Mouse (Mus musculus) forebrain, postnatal 0 days (tissue): Measurements from ENCODE around the gene Gabrr1. TPM values are rescaled to one million over a fixed set of nuclear protein-coding genes. Genes with fewer than 3 reads are reported as not detected.

ENCODE experiments used
- ATAC-seq: fragments of 200-750 bp; cut with Nextera tagmentation; 2 replicates; pipeline ENCODE4 v1.8.0; 2017; ENCODE audit warnings: mild to moderate bottlenecking, moderate library complexity
- DNase-seq: peaks from one replicate; pipeline ENCODE4 v3.0.0-alpha.2; 2015
- H3K27ac ChIP-seq: fragments of 300-500 bp; sonication (generic); 2 replicates; pipeline ENCODE4 v1.5.1; 2014; ENCODE audit warnings: low read depth, mild to moderate bottlenecking, antibody characterized with exemption, low read length, moderate library complexity, mixed read lengths
- H3K27me3 ChIP-seq: fragments of 300-500 bp; sonication (generic); 2 replicates; pipeline ENCODE4 v1.6.1; 2014; ENCODE audit warnings: mild to moderate bottlenecking, low read length, mixed read lengths; ENCODE audit not compliant: insufficient read depth
- H3K36me3 ChIP-seq: fragments of 300-500 bp; sonication (generic); 2 replicates; pipeline ENCODE4 v1.6.1; 2014; ENCODE audit warnings: mild to moderate bottlenecking, moderate library complexity; ENCODE audit not compliant: insufficient read depth
- H3K4me1 ChIP-seq: fragments of 300-500 bp; sonication (generic); 2 replicates; pipeline ENCODE4 v1.6.1; 2014; ENCODE audit warnings: antibody characterized with exemption; ENCODE audit not compliant: insufficient read depth
- H3K4me2 ChIP-seq: fragments of 300-500 bp; sonication (generic); 2 replicates; pipeline ENCODE4 v1.6.1; 2014; ENCODE audit warnings: low read depth, mild to moderate bottlenecking, moderate library complexity
- H3K4me3 ChIP-seq: fragments of 300-500 bp; sonication (generic); 2 replicates; pipeline ENCODE4 v1.5.1; 2014; ENCODE audit warnings: low read depth, low read length, mixed read lengths
- H3K9ac ChIP-seq: fragments of 300-500 bp; sonication (generic); 2 replicates; pipeline ENCODE4 v1.6.1; 2014; ENCODE audit warnings: mild to moderate bottlenecking
- H3K9me3 ChIP-seq: fragments of 300-500 bp; sonication (generic); 2 replicates; pipeline ENCODE4 v1.6.1; 2016; ENCODE audit warnings: low read length
- CTCF ChIP-seq: sonication (generic); IDR thresholded peaks from 2 replicates; pipeline ENCODE4 v1.5.1; 2016; ENCODE audit warnings: antibody characterized with exemption, control low read depth, low read depth
- WGBS: fragments of 180-500 bp; shearing (Covaris S2); extraction: QIAGEN DNeasy Blood & Tissue Kit; methylation state at CpG from one replicate; pipeline ENCODE4 v1.1.7; 2014; 5-methylcytosine and 5-hydroxymethylcytosine counted together
- polyA plus RNA-seq: library from polyadenylated mRNA; unstranded; fragments of >200 nt; fragmentation: Nextera tagmentation; extraction: Ambion mirVana; gene quantifications from 2 replicates; pipeline ENCODE4 v1.2.1, GENCODE M21; 2015
- total RNA-seq: library from RNA; depleted of rRNA; stranded (reverse); fragments of >200 nt; gene quantifications from 2 replicates; pipeline ENCODE4 v1.2.3, GENCODE M21; 2014

Gene Gabrr1
- total and polyA plus RNA-seq, 2 experiments from 2014 or later, result 0.22 to 0.67 TPM

- H3K4me3 ChIP-seq, result no peak overlapping the region
- no peaks in the 10 kb centered on the region for H3K9me3 ChIP-seq
- no peak overlapping the region for H3K9ac ChIP-seq
- H3K27ac ChIP-seq, result no peak overlapping the region
- WGBS, result 78% methylated on average over 6 of the region's 6 CpGs
- TF ChIP-seq CTCF, result peak; percentile 53
- DNase-seq (peak; percentile 19), ATAC-seq (no peak)
- no peaks in the 10 kb centered on the region for H3K4me1 ChIP-seq
- H3K27me3 ChIP-seq, result no peaks in the 10 kb centered on the region
- no peaks in the 10 kb centered on the region for H3K36me3 ChIP-seq
- H3K4me2 ChIP-seq, result no peak overlapping the region
Observed at GRCm38 (mm10) chr4:33124493-33124892, 7.8 kb upstream of the Gabrr1 start.

- WGBS, result 51% methylated on average over 10 of the region's 10 CpGs
- no peak for TF ChIP-seq CTCF
- Histone ChIP-seq H3K36me3 (no peaks in the 10 kb centered on the region), H3K9me3 (no peaks in the 10 kb centered on the region), H3K27me3 (no peaks in the 10 kb centered on the region), H3K4me2 (no peak overlapping the region), H3K4me1 (no peaks in the 10 kb centered on the region), H3K27ac (no peak overlapping the region; the same call in 1 of the 2 replicates), H3K4me3 (no peak overlapping the region), H3K9ac (no peak overlapping the region)
- ATAC-seq (peak; percentile 23), DNase-seq (peak; percentile 43)
Observed at GRCm38 (mm10) chr4:33125409-33126084, 6.8 kb upstream of the Gabrr1 start.

- Histone ChIP-seq H3K9me3 (no peaks in the 10 kb centered on the region), H3K27ac (no peak overlapping the region), H3K4me2 (peak overlapping the region; percentile 27), H3K4me1 (no peaks in the 10 kb centered on the region), H3K27me3 (no peaks in the 10 kb centered on the region), H3K4me3 (peak overlapping the region; percentile 16; the same call in 1 of the 2 replicates), H3K36me3 (no peaks in the 10 kb centered on the region), H3K9ac (no peak overlapping the region)
- ATAC-seq, result peak; percentile 50
- 35% methylated on average over 20 of the region's 20 CpGs for WGBS
- TF ChIP-seq CTCF, result no peak
- DNase-seq, result no peak
Observed at GRCm38 (mm10) chr4:33146679-33147291, 14.5 kb downstream of the Gabrr1 start.

- TF ChIP-seq CTCF, result peak; percentile 73
- H3K4me1 ChIP-seq, result no peaks in the 10 kb centered on the region
- no peaks in the 10 kb centered on the region for H3K36me3 ChIP-seq
- WGBS, result 14% methylated on average over 2 of the region's 2 CpGs
- H3K27me3 ChIP-seq, result no peaks in the 10 kb centered on the region
- no peak overlapping the region for H3K27ac ChIP-seq
- no peaks in the 10 kb centered on the region for H3K9me3 ChIP-seq
- ATAC-seq (no peak), DNase-seq (peak; percentile 72)
- H3K9ac ChIP-seq, result no peak overlapping the region
- no peak overlapping the region for H3K4me2 ChIP-seq
- H3K4me3 ChIP-seq, result no peak overlapping the region
Observed at GRCm38 (mm10) chr4:33147825-33148224, 15.5 kb downstream of the Gabrr1 start.

- no peak for ATAC-seq
- Histone ChIP-seq H3K4me3 (no peak overlapping the region), H3K4me1 (no peaks in the 10 kb centered on the region), H3K36me3 (no peaks in the 10 kb centered on the region), H3K9me3 (no peaks in the 10 kb centered on the region), H3K4me2 (no peak overlapping the region), H3K27ac (no peak overlapping the region), H3K9ac (no peak overlapping the region), H3K27me3 (no peaks in the 10 kb centered on the region)
- DNase-seq, result no peak
- no peak for TF ChIP-seq CTCF
- WGBS, result 48% methylated on average over 7 of the region's 7 CpGs
Observed at GRCm38 (mm10) chr4:33149150-33149549, 16.8 kb downstream of the Gabrr1 start.

GRCm38 (mm10) chr4:33152087-33153038 is 20.0 kb downstream of the Gabrr1 start:
- H3K4me1 ChIP-seq, result no peaks in the 10 kb centered on the region
- no peaks in the 10 kb centered on the region for H3K27me3 ChIP-seq
- ATAC-seq, result no peak
- H3K9ac ChIP-seq, result no peak overlapping the region
- TF ChIP-seq CTCF, result no peak
- H3K4me2 ChIP-seq, result no peak overlapping the region
- WGBS, result 86% methylated on average over 26 of the region's 26 CpGs
- no peak for DNase-seq
- H3K36me3 ChIP-seq, result no peaks in the 10 kb centered on the region
- no peak overlapping the region for H3K27ac ChIP-seq
- no peak overlapping the region for H3K4me3 ChIP-seq
- no peaks in the 10 kb centered on the region for H3K9me3 ChIP-seq
